Mouse (Mus musculus) lung, embryonic 15.5 days (tissue): ENCODE measurements around the gene Slc4a7. TPM values are rescaled to one million over a fixed set of nuclear protein-coding genes. Genes with fewer than 3 reads are reported as not detected.

Experiments used
- ATAC-seq: fragments of 200-750 bp; cut with Nextera tagmentation; 2 replicates; pipeline ENCODE4 v1.8.0; 2017; ENCODE audit warnings: moderate number of reproducible peaks, borderline replicate concordance; ENCODE audit not compliant: low FRiP score, low TSS enrichment; ENCODE audit errors: extremely low read depth
- H3K27ac ChIP-seq: fragments of 300-500 bp; sonication (generic); 2 replicates; pipeline ENCODE4 v1.5.1; 2015; ENCODE audit warnings: moderate library complexity, mild to moderate bottlenecking, inconsistent platforms
- H3K27me3 ChIP-seq: fragments of 300-500 bp; sonication (generic); 2 replicates; pipeline ENCODE4 v1.6.1; 2015; ENCODE audit warnings: inconsistent platforms
- H3K36me3 ChIP-seq: fragments of 300-500 bp; sonication (generic); 2 replicates; pipeline ENCODE4 v1.6.1; 2015; ENCODE audit warnings: inconsistent platforms
- H3K4me1 ChIP-seq: fragments of 300-500 bp; sonication (generic); 2 replicates; pipeline ENCODE4 v1.6.1; 2015; ENCODE audit warnings: inconsistent platforms
- H3K4me2 ChIP-seq: fragments of 300-500 bp; sonication (generic); 2 replicates; pipeline ENCODE4 v1.6.1; 2015; ENCODE audit warnings: inconsistent platforms, mild to moderate bottlenecking, moderate library complexity
- H3K4me3 ChIP-seq: fragments of 300-500 bp; sonication (generic); 2 replicates; pipeline ENCODE4 v1.5.1; 2015; ENCODE audit warnings: mild to moderate bottlenecking, inconsistent platforms
- H3K9ac ChIP-seq: fragments of 300-500 bp; sonication (generic); 2 replicates; pipeline ENCODE4 v1.6.1; 2015; ENCODE audit warnings: inconsistent platforms
- H3K9me3 ChIP-seq: fragments of 300-500 bp; sonication (generic); 2 replicates; pipeline ENCODE4 v1.6.1; 2016; ENCODE audit warnings: inconsistent platforms
- WGBS: fragments of 180-500 bp; shearing (Covaris S2); methylation state at CpG from one replicate; pipeline ENCODE4 v1.1.7; 2015; 5-methylcytosine and 5-hydroxymethylcytosine counted together
- polyA plus RNA-seq: library from polyadenylated mRNA; unstranded; fragments of >200 nt; fragmentation: Nextera tagmentation; extraction: Ambion mirVana; gene quantifications from 2 replicates; pipeline ENCODE4 v1.2.1, GENCODE M21; 2015

Slc4a7 gene
- polyA plus RNA-seq, 1 experiment from 2014 or later: 14.0 TPM

- Histone ChIP-seq H3K4me2 (no peak overlapping the region), H3K9ac (no peak overlapping the region), H3K4me3 (no peak overlapping the region), H3K36me3 (0 out of 2 replicates have a peak, but pooled peaks cover 2% of the 10 kb centered on the region), H3K9me3 (no peaks in the 10 kb centered on the region), H3K27ac (no peak overlapping the region), H3K4me1 (peaks cover 11% of the 10 kb centered on the region), H3K27me3 (no peaks in the 10 kb centered on the region)
- WGBS: 78% methylated on average over 1 of the region's 1 CpGs
- no peak for ATAC-seq
Observed at GRCm38 (mm10) chr14:14707061-14707460, 5.0 kb downstream of the Slc4a7 start.

- Histone ChIP-seq H3K4me2 (no peak overlapping the region), H3K36me3 (0 out of 2 replicates have a peak, but pooled peaks cover 2% of the 10 kb centered on the region), H3K27me3 (no peaks in the 10 kb centered on the region), H3K9ac (no peak overlapping the region), H3K4me3 (no peak overlapping the region), H3K9me3 (no peaks in the 10 kb centered on the region), H3K27ac (no peak overlapping the region), H3K4me1 (peaks cover 7% of the 10 kb centered on the region)
- 26% methylated on average over 1 of the region's 1 CpGs for WGBS
- ATAC-seq: no peak
Observed at GRCm38 (mm10) chr14:14709021-14709420, 6.9 kb downstream of the Slc4a7 start.

GRCm38 (mm10) chr14:14714130-14714529 lies 12.1 kb downstream of the Slc4a7 start:
- Histone ChIP-seq H3K9me3 (no peaks in the 10 kb centered on the region), H3K4me3 (no peak overlapping the region), H3K36me3 (0 out of 2 replicates have a peak, but pooled peaks cover 2% of the 10 kb centered on the region), H3K9ac (no peak overlapping the region), H3K4me1 (no peaks in the 10 kb centered on the region), H3K4me2 (no peak overlapping the region), H3K27me3 (no peaks in the 10 kb centered on the region), H3K27ac (no peak overlapping the region)
- ATAC-seq: no peak

DNA sequence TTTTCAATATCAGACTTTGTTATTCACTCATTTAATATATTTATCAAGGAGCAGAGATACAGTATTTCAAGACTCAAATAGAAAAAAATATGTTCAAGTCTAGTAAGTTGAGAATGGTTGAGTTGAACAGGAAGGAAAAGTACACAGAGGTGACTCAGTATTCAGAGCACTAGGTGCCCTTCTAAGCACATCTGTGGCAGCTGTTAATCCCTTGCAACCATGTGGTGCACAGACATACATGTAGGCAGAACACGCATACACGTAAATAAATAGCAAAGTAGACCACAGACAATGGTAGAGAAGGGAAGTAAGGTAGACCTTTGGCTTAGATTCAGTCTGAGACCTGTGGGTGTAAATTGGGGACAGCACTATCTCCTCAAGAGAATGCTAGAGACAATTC lies 13.7 kb downstream of the Slc4a7 start:
- no peak overlapping the region for H3K4me2 ChIP-seq
- no peak for ATAC-seq
- WGBS: 90% methylated on average over 2 of the region's 2 CpGs

DNA sequence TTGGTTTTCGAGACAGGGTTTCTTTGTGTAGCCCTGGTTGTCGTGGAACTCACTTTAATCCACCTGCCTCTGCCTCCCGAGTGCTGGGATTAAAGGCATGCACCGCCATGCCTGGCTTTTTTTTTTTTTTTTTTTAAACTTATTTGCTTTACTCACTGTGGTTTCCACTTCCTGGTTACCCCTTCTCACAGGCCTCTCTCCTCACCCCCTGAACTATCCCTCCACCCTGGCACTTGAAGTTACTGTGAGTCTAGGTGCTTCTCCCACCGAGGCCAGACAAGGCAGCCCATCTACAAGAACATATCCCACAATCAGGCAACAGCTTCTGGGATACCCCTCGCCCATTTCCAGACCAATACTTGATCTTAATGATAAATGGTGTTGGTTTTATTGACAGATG lies 14.8 kb downstream of the Slc4a7 start:
- WGBS: 73% methylated on average over 6 of the region's 6 CpGs
- H3K4me2 ChIP-seq: no peak overlapping the region
- H3K36me3 ChIP-seq: no peaks in the 10 kb centered on the region
- H3K27ac ChIP-seq: no peak overlapping the region
- H3K4me3 ChIP-seq: no peak overlapping the region
- no peak overlapping the region for H3K9ac ChIP-seq
- H3K4me1 ChIP-seq: no peaks in the 10 kb centered on the region
- H3K27me3 ChIP-seq: no peaks in the 10 kb centered on the region
- H3K9me3 ChIP-seq: no peaks in the 10 kb centered on the region
- ATAC-seq: no peak

More for the DNA sequence above, 13.7 kb downstream of the Slc4a7 start:
- Histone ChIP-seq H3K4me3 (no peak overlapping the region), H3K27ac (no peak overlapping the region), H3K9ac (no peak overlapping the region), H3K9me3 (no peaks in the 10 kb centered on the region), H3K36me3 (no peaks in the 10 kb centered on the region), H3K27me3 (no peaks in the 10 kb centered on the region), H3K4me1 (no peaks in the 10 kb centered on the region)

DNA sequence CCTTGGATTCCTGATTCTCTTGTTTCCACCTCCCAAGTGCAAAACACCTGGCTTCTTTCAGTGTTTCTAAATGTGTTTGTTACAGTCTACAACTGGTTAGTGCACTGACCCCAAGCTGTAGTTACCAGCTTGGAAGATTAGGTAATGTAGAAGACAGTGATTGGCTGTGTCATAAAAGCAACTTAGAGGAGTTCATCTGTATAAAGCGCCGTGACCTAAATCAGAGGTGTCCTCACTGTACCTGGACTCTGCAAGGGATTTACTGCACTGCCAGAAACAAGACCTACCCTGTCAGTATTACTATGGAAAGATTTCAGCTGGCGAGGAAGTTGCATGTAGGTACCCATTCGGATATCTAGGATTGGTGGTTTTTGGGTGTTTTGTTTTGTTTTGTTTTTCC lies 16.5 kb downstream of the Slc4a7 start:
- Histone ChIP-seq H3K36me3 (no peaks in the 10 kb centered on the region), H3K9me3 (no peaks in the 10 kb centered on the region), H3K27ac (no peak overlapping the region), H3K4me3 (no peak overlapping the region), H3K4me2 (no peak overlapping the region), H3K4me1 (no peaks in the 10 kb centered on the region), H3K9ac (no peak overlapping the region), H3K27me3 (no peaks in the 10 kb centered on the region)
- no peak for ATAC-seq
- WGBS: 85% methylated on average over 4 of the region's 4 CpGs

DNA sequence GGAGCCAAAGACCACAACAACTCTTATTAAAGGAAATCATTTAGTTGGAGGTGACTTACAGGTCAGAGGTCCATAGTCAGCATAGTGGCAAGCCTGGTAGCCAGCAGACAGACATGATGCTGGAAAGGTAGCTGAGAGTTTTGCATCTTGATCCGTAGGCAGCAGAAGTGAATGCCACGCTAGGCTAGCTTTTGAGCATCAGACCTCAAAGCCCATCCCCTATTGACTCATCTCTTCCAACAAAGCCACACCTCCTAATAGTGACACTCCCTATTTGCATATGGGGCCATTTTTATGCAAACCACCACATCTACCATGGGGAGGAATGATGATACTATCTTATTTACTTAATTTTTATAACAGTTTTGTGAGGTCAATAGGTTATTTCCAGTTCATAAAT lies 79.1 kb downstream of the Slc4a7 start:
- H3K9me3 ChIP-seq: no peaks in the 10 kb centered on the region
- H3K9ac ChIP-seq: no peak overlapping the region
- no peak overlapping the region for H3K27ac ChIP-seq
- H3K27me3 ChIP-seq: no peaks in the 10 kb centered on the region
- no peak overlapping the region for H3K4me3 ChIP-seq
- 95% methylated on average over 2 of the region's 2 CpGs for WGBS
- H3K4me2 ChIP-seq: no peak overlapping the region
- ATAC-seq: no peak
- H3K4me1 ChIP-seq: no peaks in the 10 kb centered on the region
- H3K36me3 ChIP-seq: peaks cover 15% of the 10 kb centered on the region

DNA sequence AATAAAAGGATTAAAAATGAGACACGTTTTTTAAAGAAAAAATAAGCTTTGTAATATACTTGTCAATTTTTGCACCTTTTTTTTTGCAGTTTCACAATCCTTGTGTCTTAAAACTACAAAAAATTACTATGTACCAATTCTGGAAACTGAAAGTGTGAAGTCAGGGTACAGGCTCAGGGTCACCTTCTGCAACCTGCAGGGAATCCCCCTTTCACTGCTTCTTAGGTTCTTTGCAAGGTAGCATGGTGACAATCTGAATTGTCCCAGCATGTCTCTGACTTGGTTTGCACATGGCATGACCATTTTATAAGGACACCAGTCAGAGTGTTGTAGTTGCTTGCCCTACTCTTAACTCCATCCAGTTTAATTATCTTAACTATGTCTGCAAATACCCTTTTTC lies 82.1 kb downstream of the Slc4a7 start:
- ATAC-seq: no peak
- H3K9ac ChIP-seq: no peak overlapping the region
- no peak overlapping the region for H3K4me3 ChIP-seq
- no peaks in the 10 kb centered on the region for H3K9me3 ChIP-seq
- no peaks in the 10 kb centered on the region for H3K27me3 ChIP-seq
- no peak overlapping the region for H3K4me2 ChIP-seq
- H3K36me3 ChIP-seq: peaks cover 22% of the 10 kb centered on the region
- no peaks in the 10 kb centered on the region for H3K4me1 ChIP-seq
- WGBS: 78% methylated on average over 1 of the region's 1 CpGs
- no peak overlapping the region for H3K27ac ChIP-seq

- H3K36me3 ChIP-seq: peaks cover 31% of the 10 kb centered on the region
- 93% methylated on average over 1 of the region's 1 CpGs for WGBS
- no peaks in the 10 kb centered on the region for H3K27me3 ChIP-seq
- no peaks in the 10 kb centered on the region for H3K9me3 ChIP-seq
- no peak overlapping the region for H3K9ac ChIP-seq
- H3K4me1 ChIP-seq: no peaks in the 10 kb centered on the region
- H3K4me2 ChIP-seq: no peak overlapping the region
- no peak for ATAC-seq
- H3K4me3 ChIP-seq: no peak overlapping the region
- H3K27ac ChIP-seq: no peak overlapping the region
Observed at GRCm38 (mm10) chr14:14786979-14787378, 84.9 kb downstream of the Slc4a7 start.

DNA sequence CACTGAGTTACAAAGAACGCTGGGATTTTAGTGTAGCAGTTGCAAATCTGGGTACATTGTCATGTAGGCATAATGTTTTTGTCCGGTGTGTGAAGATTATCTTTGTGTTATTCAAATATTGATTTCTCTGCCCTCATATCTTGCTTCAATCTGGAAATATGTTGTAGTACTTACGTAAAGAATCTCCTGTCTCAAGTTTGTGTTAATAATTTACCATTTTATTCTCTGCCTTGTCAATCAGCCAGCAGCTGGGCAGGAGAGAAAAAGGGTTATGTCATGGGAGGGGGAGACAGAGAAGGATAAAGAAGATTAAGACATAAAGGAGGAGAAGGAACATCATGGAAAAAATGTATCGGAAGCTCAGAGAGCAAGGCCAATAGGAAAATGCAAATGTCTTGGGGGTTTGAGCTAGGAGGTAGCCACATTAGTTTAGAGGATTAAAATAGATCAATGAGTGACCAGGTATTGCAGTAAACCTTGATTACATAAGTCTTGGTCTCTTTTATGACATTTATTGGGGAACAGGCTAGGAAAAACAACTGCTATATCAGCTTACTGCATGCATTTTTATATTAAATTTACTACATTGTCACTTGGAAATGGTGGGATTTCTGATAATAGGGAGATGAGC lies 87.9 kb downstream of the Slc4a7 start:
- Histone ChIP-seq H3K27ac (no peak overlapping the region), H3K9me3 (no peaks in the 10 kb centered on the region), H3K4me3 (no peak overlapping the region), H3K9ac (no peak overlapping the region), H3K36me3 (peaks cover 31% of the 10 kb centered on the region), H3K27me3 (no peaks in the 10 kb centered on the region), H3K4me2 (no peak overlapping the region), H3K4me1 (no peaks in the 10 kb centered on the region)
- 74% methylated on average over 4 of the region's 4 CpGs for WGBS
- ATAC-seq: no peak

DNA sequence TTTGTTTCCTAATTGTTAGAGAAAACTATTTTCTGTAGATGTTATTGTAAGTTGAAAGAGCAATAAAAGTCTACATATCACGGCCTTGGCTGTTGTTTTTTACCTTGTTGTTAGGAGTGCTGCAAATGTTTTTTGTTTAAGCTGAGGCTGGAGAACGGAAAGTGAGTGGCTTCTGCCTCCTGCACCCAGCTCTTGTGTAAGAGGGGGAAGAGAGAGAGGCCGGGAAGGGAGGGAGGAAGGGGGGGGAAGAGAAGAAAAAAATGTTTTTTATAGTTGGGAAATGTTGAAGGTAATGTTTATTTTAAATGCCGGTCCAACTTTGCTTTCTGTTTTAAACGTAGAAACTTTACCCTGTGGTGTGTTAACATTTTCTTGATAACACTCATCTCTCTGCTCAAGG lies 97.8 kb downstream of the Slc4a7 start:
- Histone ChIP-seq H3K36me3 (0 out of 2 replicates have a peak, but pooled peaks cover 8% of the 10 kb centered on the region), H3K9me3 (no peaks in the 10 kb centered on the region), H3K4me3 (no peak overlapping the region), H3K27ac (no peak overlapping the region), H3K4me1 (no peaks in the 10 kb centered on the region), H3K27me3 (no peaks in the 10 kb centered on the region), H3K4me2 (no peak overlapping the region), H3K9ac (no peak overlapping the region)
- 62% methylated on average over 5 of the region's 5 CpGs for WGBS
- ATAC-seq: no peak

- no peak overlapping the region for H3K9ac ChIP-seq
- no peak overlapping the region for H3K27ac ChIP-seq
- H3K4me1 ChIP-seq: no peaks in the 10 kb centered on the region
- H3K36me3 ChIP-seq: 0 out of 2 replicates have a peak, but pooled peaks cover 8% of the 10 kb centered on the region
- H3K9me3 ChIP-seq: no peaks in the 10 kb centered on the region
- no peaks in the 10 kb centered on the region for H3K27me3 ChIP-seq
- WGBS: 93% methylated on average over 4 of the region's 4 CpGs
- ATAC-seq: no peak
- no peak overlapping the region for H3K4me2 ChIP-seq
- no peak overlapping the region for H3K4me3 ChIP-seq
Observed at GRCm38 (mm10) chr14:14800332-14800731, 98.3 kb downstream of the Slc4a7 start.

- no peak overlapping the region for H3K4me3 ChIP-seq
- no peaks in the 10 kb centered on the region for H3K9me3 ChIP-seq
- no peak overlapping the region for H3K27ac ChIP-seq
- no peak overlapping the region for H3K4me2 ChIP-seq
- 97% methylated on average over 3 of the region's 3 CpGs for WGBS
- no peak for ATAC-seq
- H3K4me1 ChIP-seq: no peaks in the 10 kb centered on the region
- 0 out of 2 replicates have a peak, but pooled peaks cover 8% of the 10 kb centered on the region for H3K36me3 ChIP-seq
- no peaks in the 10 kb centered on the region for H3K27me3 ChIP-seq
- no peak overlapping the region for H3K9ac ChIP-seq
Observed at GRCm38 (mm10) chr14:14800810-14801209, 98.7 kb downstream of the Slc4a7 start.
